Mouse (Mus musculus) hindbrain, postnatal 0 days (tissue): Measurements from ENCODE around the gene Olfr1423. TPM values are rescaled to one million over a fixed set of nuclear protein-coding genes. Genes with fewer than 3 reads are reported as not detected.
A peak's percentile ranks its signal among the peaks of the same experiment; 100 is the strongest.

ENCODE experiments used
- ATAC-seq: fragments of 200-750 bp; cut with Nextera tagmentation; 2 replicates; pipeline ENCODE4 v1.8.0; 2017; ENCODE audit warnings: mild to moderate bottlenecking, moderate TSS enrichment, moderate library complexity
- DNase-seq: peaks from one replicate; pipeline ENCODE4 v3.0.0-alpha.2; 2015; ENCODE audit warnings: low spot score
- H3K27ac ChIP-seq: fragments of 300-500 bp; sonication (generic); 2 replicates; pipeline ENCODE4 v1.5.1; 2014; ENCODE audit warnings: mild to moderate bottlenecking
- H3K27me3 ChIP-seq: fragments of 300-500 bp; sonication (generic); 2 replicates; pipeline ENCODE4 v1.6.1; 2014; ENCODE audit warnings: low read length, mixed read lengths; ENCODE audit not compliant: insufficient read depth
- H3K36me3 ChIP-seq: fragments of 300-500 bp; sonication (generic); 2 replicates; pipeline ENCODE4 v1.6.1; 2014; ENCODE audit warnings: low read length, mixed read lengths; ENCODE audit not compliant: insufficient read depth
- H3K4me1 ChIP-seq: fragments of 300-500 bp; sonication (generic); 2 replicates; pipeline ENCODE4 v1.6.1; 2014; ENCODE audit warnings: antibody characterized with exemption, low read length, mixed read lengths; ENCODE audit not compliant: insufficient read depth
- H3K4me2 ChIP-seq: fragments of 300-500 bp; sonication (generic); 2 replicates; pipeline ENCODE4 v1.6.1; 2014; ENCODE audit warnings: low read depth, mild to moderate bottlenecking, low read length, moderate library complexity, mixed read lengths
- H3K4me3 ChIP-seq: fragments of 300-500 bp; sonication (generic); 2 replicates; pipeline ENCODE4 v1.5.1; 2014; ENCODE audit warnings: low read length
- H3K9ac ChIP-seq: fragments of 300-500 bp; sonication (generic); replicated peaks from 2 replicates; pipeline ENCODE4 v1.6.1; 2014; ENCODE audit warnings: mild to moderate bottlenecking, low read length, moderate library complexity, mixed read lengths
- H3K9me3 ChIP-seq: fragments of 300-500 bp; sonication (generic); 2 replicates; pipeline ENCODE4 v1.6.1; 2016; ENCODE audit warnings: low read length, mixed read lengths
- CTCF ChIP-seq: IDR thresholded peaks from 2 replicates; pipeline ENCODE4 v1.5.1; 2016; ENCODE audit warnings: antibody characterized with exemption, control low read depth, low read depth
- WGBS: fragments of 180-500 bp; shearing (Covaris S2); extraction: QIAGEN DNeasy Blood & Tissue Kit; methylation state at CpG from one replicate; pipeline ENCODE4 v1.1.7; 2014; 5-methylcytosine and 5-hydroxymethylcytosine counted together
- polyA plus RNA-seq: library from polyadenylated mRNA; unstranded; fragments of >200 nt; fragmentation: Nextera tagmentation; extraction: Ambion mirVana; gene quantifications from 2 replicates; pipeline ENCODE4 v1.2.1, GENCODE M21; 2015
- total RNA-seq: library from RNA; depleted of rRNA; stranded (reverse); fragments of >200 nt; gene quantifications from 2 replicates; pipeline ENCODE4 v1.2.3, GENCODE M21; 2014

Olfr1423 gene
- total and polyA plus RNA-seq, 2 experiments from 2014 or later = not detected

DNA sequence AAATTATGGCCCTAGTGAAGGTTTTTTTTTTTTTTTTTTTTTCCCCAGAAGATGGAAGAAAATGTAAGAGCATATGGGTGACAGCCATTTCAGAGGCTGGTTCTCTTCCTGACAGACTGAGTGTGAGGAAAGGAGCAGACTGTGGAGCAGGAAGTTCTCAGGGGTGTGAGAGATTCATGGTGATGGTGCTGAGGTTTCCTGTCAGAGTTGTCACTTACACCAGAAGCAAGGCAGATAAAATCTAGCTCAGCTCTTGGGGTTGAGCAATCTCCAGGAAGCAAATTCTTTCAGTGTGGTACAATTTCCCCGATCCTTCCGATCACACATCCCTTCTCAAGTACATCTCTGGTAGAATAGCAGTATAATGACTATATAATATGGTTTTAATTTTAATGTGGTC is 14.5 kb downstream of the Olfr1423 start:
- ATAC-seq = no peak
- no peaks in the 10 kb centered on the region for H3K27me3 ChIP-seq
- no peak overlapping the region for H3K4me2 ChIP-seq
- no peaks in the 10 kb centered on the region for H3K4me1 ChIP-seq
- no peaks in the 10 kb centered on the region for H3K36me3 ChIP-seq
- H3K9me3 ChIP-seq = no peaks in the 10 kb centered on the region
- WGBS = 95% methylated on average over 2 of the region's 2 CpGs
- no peak overlapping the region for H3K9ac ChIP-seq
- H3K4me3 ChIP-seq = no peak overlapping the region
- H3K27ac ChIP-seq = no peak overlapping the region
- TF ChIP-seq CTCF = no peak
- DNase-seq = no peak

DNA sequence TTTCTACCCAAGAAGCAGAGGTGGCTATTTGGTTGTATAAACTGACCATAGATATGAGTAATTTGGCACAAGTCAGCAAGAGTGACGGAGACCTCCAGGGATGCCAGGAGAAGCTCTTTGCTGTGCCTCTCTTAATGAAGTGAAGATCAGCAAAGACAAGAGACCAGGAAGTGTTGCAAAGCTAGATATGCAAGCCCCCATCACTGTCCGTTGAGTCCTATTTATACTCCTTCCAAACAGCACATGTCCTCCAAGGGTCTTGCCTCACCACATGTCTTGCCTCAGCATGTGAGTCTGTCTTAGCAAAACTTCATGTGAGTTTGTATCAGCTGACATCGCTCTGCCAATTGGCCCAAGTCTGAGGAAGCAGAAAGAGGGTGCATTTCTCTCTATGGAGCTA is 15.8 kb downstream of the Olfr1423 start:
- ATAC-seq = no peak

DNA sequence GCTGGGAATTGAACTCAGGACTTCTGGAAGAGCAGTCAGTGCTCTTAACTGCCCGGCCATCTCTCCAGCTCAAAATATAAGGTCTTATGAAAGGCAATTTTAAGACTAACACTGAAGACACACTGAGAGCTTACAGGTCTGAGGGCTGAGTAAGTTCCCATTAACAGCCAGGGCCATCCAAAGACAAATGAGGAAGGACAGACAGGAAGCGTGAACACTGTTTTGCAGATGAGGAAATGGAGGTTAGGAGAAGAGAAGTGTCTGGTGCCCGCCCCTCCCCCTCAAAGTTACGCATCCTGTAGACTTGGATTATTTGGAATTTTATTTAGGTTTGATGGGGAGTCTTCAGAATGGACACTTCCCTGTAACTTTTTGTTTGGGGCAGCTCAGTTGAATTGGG is 17.0 kb downstream of the Olfr1423 start:
- Histone ChIP-seq H3K36me3 (no peaks in the 10 kb centered on the region), H3K4me2 (no peak overlapping the region), H3K4me3 (no peak overlapping the region), H3K9me3 (no peaks in the 10 kb centered on the region), H3K4me1 (no peaks in the 10 kb centered on the region), H3K27ac (no peak overlapping the region), H3K27me3 (no peaks in the 10 kb centered on the region), H3K9ac (no peak overlapping the region)
- DNase-seq (no peak), ATAC-seq (no peak)
- WGBS = 87% methylated on average over 4 of the region's 4 CpGs
- TF ChIP-seq CTCF = no peak

More for the DNA sequence above, 15.8 kb downstream of the Olfr1423 start:
- H3K9ac ChIP-seq = no peak overlapping the region
- H3K36me3 ChIP-seq = no peaks in the 10 kb centered on the region
- H3K4me3 ChIP-seq = no peak overlapping the region
- H3K4me1 ChIP-seq = no peaks in the 10 kb centered on the region
- H3K27ac ChIP-seq = no peak overlapping the region
- no peaks in the 10 kb centered on the region for H3K27me3 ChIP-seq
- no peak overlapping the region for H3K4me2 ChIP-seq
- no peak for DNase-seq
- WGBS = 90% methylated on average over 3 of the region's 3 CpGs
- no peak for TF ChIP-seq CTCF
- H3K9me3 ChIP-seq = no peaks in the 10 kb centered on the region

DNA sequence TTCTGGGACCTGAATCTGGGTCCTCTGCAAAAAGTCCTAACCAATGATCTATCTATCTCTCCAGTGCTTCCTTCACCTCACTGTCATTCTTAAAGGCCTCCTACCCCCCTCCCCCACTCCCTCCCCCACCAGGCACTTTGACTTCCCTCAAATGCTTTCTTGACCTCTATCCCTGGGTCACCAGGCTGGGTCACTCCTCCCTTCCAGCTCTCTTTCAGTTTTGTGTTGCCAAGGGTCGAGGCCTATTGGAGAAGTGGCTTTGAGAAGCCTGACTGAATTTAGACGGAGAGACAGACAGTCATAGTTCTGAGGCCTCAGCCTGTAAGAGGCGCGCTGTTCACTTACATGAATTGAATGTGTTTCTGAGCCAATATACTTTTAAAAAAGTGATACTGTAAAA is 24.9 kb downstream of the Olfr1423 start:
- no peak for TF ChIP-seq CTCF
- no peak overlapping the region for H3K27ac ChIP-seq
- no peak overlapping the region for H3K4me3 ChIP-seq
- no peaks in the 10 kb centered on the region for H3K4me1 ChIP-seq
- H3K4me2 ChIP-seq = no peak overlapping the region
- no peak for ATAC-seq
- H3K9me3 ChIP-seq = no peaks in the 10 kb centered on the region
- no peaks in the 10 kb centered on the region for H3K27me3 ChIP-seq
- no peak for DNase-seq
- no peak overlapping the region for H3K9ac ChIP-seq
- no peaks in the 10 kb centered on the region for H3K36me3 ChIP-seq
- 56% methylated on average over 4 of the region's 4 CpGs for WGBS

GRCm38 (mm10) chr19:12015708-12016107 is 25.4 kb downstream of the Olfr1423 start:
- DNase-seq (peak; percentile 31), ATAC-seq (no peak)
- H3K4me1 ChIP-seq = no peaks in the 10 kb centered on the region
- no peaks in the 10 kb centered on the region for H3K27me3 ChIP-seq
- no peak overlapping the region for H3K27ac ChIP-seq
- H3K36me3 ChIP-seq = no peaks in the 10 kb centered on the region
- WGBS = 71% methylated on average over 8 of the region's 8 CpGs
- no peak overlapping the region for H3K4me3 ChIP-seq
- TF ChIP-seq CTCF = peak; percentile 66
- no peaks in the 10 kb centered on the region for H3K9me3 ChIP-seq
- no peak overlapping the region for H3K4me2 ChIP-seq
- H3K9ac ChIP-seq = no peak overlapping the region

GRCm38 (mm10) chr19:12013228-12013627 is 27.9 kb downstream of the Olfr1423 start:
- Histone ChIP-seq H3K9ac (0 out of 2 replicates have a peak overlapping the region, but pooled peaks have one; percentile 22), H3K27ac (no peak overlapping the region), H3K4me2 (peak overlapping the region; percentile 76), H3K9me3 (no peaks in the 10 kb centered on the region), H3K4me3 (peak overlapping the region; percentile 61), H3K4me1 (no peaks in the 10 kb centered on the region), H3K36me3 (no peaks in the 10 kb centered on the region), H3K27me3 (no peaks in the 10 kb centered on the region)
- ATAC-seq (no peak), DNase-seq (peak; percentile 47)
- TF ChIP-seq CTCF = no peak
- 0% methylated on average over 11 of the region's 12 CpGs for WGBS

DNA sequence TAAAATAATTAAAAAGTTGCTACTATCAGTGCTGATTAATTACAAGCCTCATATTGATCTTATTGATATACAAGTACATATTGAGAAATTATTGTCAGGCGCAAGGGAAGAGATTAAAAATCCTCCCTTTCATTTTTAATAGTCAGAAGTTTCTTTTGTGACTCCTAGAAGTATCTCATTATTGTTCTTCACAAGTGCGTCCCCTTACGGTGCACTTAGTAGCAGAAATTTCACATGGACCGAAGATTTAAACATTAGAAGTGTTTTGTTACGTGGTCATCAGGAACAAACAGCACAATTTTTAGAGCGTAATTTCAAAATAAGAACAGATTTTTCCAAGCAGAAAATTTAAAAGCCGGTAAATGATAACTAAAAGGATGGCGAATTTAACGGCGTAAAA is 28.5 kb downstream of the Olfr1423 start:
- ATAC-seq = no peak

More for the DNA sequence above, 28.5 kb downstream of the Olfr1423 start:
- TF ChIP-seq CTCF = no peak
- peak overlapping the region; percentile 76 for H3K4me2 ChIP-seq
- H3K4me1 ChIP-seq = no peaks in the 10 kb centered on the region
- H3K4me3 ChIP-seq = peak overlapping the region; percentile 61
- H3K27ac ChIP-seq = no peak overlapping the region
- H3K9me3 ChIP-seq = no peaks in the 10 kb centered on the region
- no peaks in the 10 kb centered on the region for H3K27me3 ChIP-seq
- DNase-seq = no peak
- WGBS = under 1% methylated on average over 10 of the region's 10 CpGs
- no peaks in the 10 kb centered on the region for H3K36me3 ChIP-seq
- 0 out of 2 replicates have a peak overlapping the region, but pooled peaks have one; percentile 17 for H3K9ac ChIP-seq
